Mouse (Mus musculus) megakaryocyte, embryonic 14.5 days (primary cell): Measurements from ENCODE around the gene A130010J15Rik.

Source experiments
- FLI1 ChIP-seq: IDR thresholded peaks from 2 replicates; pipeline ENCODE4 v1.6.1; 2012; ENCODE audit warnings: low read length, inconsistent platforms, mixed read lengths
- GATA1 ChIP-seq: IDR thresholded peaks from 3 replicates; pipeline ENCODE4 v1.6.1; 2012; ENCODE audit warnings: mixed read lengths, low read length, inconsistent platforms, borderline replicate concordance

DNA sequence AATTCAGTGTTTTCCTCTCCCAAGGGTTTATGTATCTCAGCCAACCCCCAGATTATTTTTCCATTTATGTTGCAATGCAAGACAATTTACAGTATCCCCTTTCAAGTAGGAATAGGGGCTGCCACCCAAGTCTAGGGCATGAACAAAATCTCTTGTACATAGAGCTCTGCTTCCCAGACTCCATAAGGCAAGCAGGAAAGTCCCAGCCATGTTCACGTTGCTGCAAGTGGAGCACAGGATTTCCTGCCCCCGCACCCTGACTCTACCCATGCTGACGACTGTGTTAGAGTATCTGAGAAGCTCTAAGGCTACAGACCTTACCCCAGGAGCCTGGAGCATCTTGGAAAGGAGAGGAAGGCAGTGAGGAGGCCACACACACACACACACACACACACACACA is 21.9 kb downstream of the A130010J15Rik start:
- TF ChIP-seq GATA1 (no peak), FLI1 (no peak)
